Mouse (Mus musculus) right cerebral cortex, postnatal 14 days (tissue): ENCODE data around the gene Rbm42.

Experiments used
- DNase-seq: peaks from one replicate; pipeline ENCODE4 v3.0.0; 2022

Gene Rbm42

GRCm38 (mm10) chr7:30615049-30615760, 34.9 kb downstream of the Rbm42 start:
- DNase-seq = no peak

- DNase-seq = no peak
Measured at GRCm38 (mm10) chr7:30614454-30614853, 35.7 kb downstream of the Rbm42 start.

DNA sequence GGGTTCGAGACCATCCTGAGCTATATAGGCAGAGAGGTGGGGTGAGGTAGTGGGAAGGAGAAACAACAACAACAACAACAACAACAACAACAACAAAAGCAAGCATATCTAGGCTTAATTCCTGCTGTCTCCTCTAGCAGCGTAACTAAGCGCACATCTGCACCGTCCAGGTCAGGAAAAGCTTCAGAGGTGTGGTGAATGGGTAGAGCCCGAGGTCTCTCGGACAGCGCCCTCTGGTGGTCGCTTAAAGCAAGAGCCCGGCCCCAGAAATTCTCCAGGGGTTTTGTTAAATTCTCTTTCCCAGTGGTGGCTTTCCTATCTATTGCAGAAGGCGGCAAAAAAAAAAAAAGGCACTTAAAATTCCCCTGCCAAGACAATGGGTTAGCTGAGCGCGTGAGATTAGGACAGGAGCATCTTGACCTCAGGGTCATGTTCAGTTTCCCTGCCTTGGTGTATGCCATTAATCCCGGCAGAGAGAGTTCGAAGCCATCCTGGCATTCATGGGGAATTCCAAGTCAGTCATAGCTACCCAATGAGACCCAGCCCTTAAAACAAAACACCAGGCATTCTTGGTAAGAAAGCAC, 36.5 kb downstream of the Rbm42 start:
- DNase-seq = peak; percentile 53

GRCm38 (mm10) chr7:30612654-30613402, 37.3 kb downstream of the Rbm42 start, which contains the start of gene Upk1a:
TSS of gene Upk1a (minus strand) at chr7:30612847.
- no peak for DNase-seq

DNA sequence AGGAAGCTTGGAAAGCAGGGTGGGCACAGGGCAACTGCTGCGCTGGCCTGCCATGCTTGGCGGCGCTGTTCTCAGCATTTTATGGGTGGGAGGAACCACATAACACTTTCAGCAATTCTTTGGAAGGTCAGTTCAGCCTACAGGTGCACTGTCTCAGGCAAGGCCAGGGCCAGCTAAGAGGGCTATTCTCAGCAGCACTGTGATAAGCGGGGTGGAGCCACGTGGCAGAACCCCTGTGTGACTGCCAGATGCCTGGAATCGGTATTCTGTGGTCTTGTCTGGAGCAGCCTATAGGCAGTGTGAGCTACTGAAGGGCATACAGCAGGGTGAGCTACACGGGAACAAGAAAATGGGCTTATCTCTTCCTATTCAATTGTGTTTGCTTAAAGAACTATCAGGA, 40.1 kb downstream of the Rbm42 start:
- DNase-seq = no peak

DNA sequence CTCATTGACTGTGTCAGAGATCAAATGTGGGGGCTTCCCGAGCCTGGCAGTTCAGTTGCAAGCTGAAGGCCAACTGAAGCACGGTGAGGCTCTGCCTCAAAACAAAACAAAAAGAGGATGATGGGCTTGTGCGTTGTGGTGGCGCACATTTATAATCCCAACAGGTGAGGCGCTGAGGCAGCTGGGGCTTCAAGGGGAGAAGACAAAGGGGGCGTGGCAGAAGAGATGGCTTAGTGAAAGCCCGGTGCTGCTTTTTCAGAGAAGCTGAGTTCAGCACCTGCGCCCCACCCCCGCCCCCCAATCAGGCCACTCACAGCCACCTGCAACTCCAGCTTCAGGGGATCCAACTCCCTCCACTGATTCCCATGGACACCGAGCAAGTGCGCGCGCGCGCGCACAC, 41.6 kb downstream of the Rbm42 start:
- DNase-seq = no peak

- DNase-seq = no peak
Measured at GRCm38 (mm10) chr7:30607706-30608309, 42.3 kb downstream of the Rbm42 start.

DNA sequence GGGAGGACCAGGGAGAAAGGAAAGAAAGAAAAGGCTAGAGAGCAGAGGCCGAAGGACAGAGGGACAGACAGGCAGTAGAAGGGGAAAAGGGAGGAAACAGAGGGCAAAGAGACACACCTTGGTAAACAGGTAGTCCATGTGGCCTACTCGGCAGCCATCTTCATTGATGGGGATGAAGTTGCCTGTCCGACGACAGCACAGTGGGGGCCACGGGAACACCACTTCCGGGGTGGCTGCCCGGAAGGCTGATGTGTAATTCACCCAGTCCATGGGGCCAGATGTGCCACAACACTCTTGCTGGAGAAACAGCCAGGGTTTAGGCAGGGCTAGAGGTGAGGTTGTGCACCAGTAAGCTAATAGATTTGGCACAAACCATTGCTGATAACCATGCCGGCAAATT, 45.2 kb downstream of the Rbm42 start:
- no peak for DNase-seq

DNA sequence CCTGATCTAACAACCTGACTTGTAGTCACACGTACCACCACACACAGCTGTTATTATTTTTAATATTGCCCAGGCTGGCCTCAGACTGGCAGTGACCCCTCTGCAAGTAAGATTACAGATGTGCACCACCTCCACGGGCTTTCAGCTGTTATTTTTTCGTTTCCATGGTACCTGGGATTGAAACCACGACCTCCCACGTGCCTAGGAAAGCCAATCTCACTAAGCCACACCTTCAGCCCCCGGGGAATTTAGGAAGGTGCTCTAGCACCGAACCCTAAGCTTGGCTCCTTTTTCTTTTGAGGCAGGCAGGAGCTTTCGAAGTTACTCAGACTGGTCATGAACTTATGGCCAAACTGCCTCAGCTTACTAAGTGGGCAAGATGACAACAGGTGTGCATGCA, 45.7 kb downstream of the Rbm42 start:
- DNase-seq = no peak

- no peak for DNase-seq
Measured at GRCm38 (mm10) chr7:30602583-30602982, 47.5 kb downstream of the Rbm42 start.

- DNase-seq = no peak
Measured at GRCm38 (mm10) chr7:30600651-30601050, 49.5 kb downstream of the Rbm42 start.

- peak; percentile 92 for DNase-seq
Measured at GRCm38 (mm10) chr7:30599933-30600353, 50.2 kb downstream of the Rbm42 start.

- no peak for DNase-seq
Measured at GRCm38 (mm10) chr7:30598786-30599185, 51.3 kb downstream of the Rbm42 start, which contains the start of gene Zbtb32. TSS of gene Zbtb32 (minus strand) at chr7:30598909.

- DNase-seq = no peak
Measured at GRCm38 (mm10) chr7:30596811-30597210, 53.3 kb downstream of the Rbm42 start.

DNA sequence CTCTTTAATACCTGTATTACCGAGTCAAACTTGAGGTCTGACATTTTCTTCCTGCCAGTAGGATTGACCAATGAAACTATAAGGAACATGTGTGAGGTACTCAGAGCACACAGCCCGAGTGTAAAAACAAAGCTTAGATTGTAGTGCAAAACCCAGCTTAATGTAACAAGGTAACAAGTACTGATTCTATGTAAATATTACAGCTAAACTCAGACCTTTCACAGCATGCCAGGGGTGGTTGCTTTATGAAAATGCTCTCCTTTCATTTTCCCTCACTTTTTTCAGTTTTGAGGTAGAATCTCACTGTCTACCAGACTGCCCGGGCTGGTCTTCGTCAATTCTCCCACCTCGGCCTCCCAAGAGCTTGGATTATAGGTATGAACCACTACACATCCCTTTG, 54.0 kb downstream of the Rbm42 start:
- DNase-seq = no peak

GRCm38 (mm10) chr7:30594510-30595024, 55.5 kb downstream of the Rbm42 start:
- no peak for DNase-seq

DNA sequence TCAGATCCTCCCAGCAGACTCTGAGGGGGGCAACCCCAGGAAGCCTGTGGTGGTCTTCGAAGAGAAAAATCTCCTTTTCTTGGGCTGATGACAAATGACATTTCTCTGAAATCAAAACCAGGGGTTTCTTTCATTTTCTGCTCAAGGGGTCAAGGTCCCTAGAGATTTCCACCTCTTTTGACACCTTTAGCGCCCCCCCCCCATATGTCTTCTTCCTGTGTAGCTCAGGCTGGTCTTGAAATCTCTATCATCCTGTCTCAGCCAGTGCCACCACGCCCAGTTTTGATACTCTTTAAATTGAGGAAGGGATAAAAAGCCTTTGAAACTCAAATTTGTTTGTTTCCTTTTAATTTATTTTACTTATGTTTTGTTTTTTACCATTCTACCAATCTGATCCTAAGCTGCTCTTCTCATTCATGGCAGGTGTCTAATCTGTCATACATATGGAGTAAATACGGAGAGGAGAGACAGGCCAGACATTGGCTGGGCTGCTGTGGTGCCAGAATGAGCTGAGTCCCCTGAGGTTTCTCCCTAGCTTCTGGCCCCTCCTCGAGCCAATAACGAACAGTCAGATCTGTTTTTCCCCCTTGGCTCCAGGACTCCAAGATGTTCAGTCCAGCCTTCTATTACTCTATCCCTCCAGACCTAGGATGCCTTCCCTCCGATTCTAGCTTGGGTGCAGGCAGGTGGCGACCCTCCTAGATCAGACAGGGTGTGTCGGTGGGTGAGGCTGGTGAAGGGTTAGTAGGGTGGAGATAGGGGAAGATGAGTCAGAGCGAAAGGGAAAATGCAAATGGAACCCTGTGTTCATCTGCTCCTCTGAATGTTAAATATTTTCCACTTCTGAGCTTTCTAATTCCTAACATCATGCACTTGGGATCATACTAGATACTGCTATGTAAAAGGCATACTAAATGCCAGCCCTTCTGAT, 56.3 kb downstream of the Rbm42 start:
- DNase-seq = no peak

DNA sequence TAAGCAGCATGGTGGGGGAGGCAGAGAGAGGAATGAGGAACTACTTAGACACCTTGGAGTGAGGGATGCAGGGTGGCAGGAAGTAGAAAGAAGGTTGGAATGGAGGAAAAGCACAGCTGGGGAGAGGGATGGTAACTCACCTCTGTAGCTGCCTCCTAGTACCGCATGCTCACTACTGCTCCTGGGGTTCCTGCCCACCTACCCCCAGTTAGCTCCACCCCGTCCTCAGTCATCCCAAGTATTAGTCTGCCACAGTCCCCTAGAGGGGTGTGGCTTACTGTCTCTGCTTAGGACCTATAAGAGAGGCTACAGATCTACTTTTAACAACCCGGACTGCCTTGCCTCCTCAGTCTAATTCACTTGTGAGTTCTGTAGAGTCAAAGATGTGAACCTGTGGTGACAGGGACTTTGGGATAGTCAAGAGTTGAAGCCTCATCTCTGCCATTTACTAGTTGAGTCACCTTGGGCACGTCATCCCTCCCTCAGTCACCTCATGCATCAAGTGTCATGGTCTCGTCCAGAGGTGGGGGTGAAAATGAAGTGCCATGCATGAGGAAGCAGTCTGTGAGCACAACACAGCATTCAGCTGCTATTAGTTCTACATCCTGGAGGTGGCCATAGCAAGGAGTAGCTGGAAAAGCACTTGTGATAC, 57.2 kb downstream of the Rbm42 start:
- DNase-seq = no peak

GRCm38 (mm10) chr7:30591605-30591951, 58.5 kb downstream of the Rbm42 start:
- DNase-seq = no peak
